Mouse (Mus musculus) effector memory CD4-positive, alpha-beta T cell, adult 5 months (primary cell): ENCODE measurements around the gene Pgc. TPM values are rescaled to one million over a fixed set of nuclear protein-coding genes. Genes with fewer than 3 reads are reported as not detected.

Experiments used
- polyA plus RNA-seq: library from polyadenylated mRNA; unstranded; fragments of 100-300 nt; shearing (Covaris generic); gene quantifications from one replicate; pipeline ENCODE4 v1.2.1, GENCODE M21; 2017

Gene Pgc
- polyA plus RNA-seq: not detected

GRCm38 (mm10) chr17:47726566-47726965, at the start of gene Pgc:
Gene Pgc (plus strand): TSS chr17:47726842.

GRCm38 (mm10) chr17:47688344-47688607, 38.4 kb upstream of the Pgc start, which contains the start of gene Tomm6:
Gene Tomm6 (minus strand): TSS chr17:47688386.

GRCm38 (mm10) chr17:47688608-47689575, 37.8 kb upstream of the Pgc start, which contains the start of gene Frs3:
Gene Frs3 (plus strand): TSS chr17:47689030.

GRCm38 (mm10) chr17:47694442-47694502, 32.4 kb upstream of the Pgc start, which contains the start of gene Gm21981:
Gene Gm21981 (minus strand): TSS chr17:47694455.

GRCm38 (mm10) chr17:47694503-47695336, 31.9 kb upstream of the Pgc start, which contains the start of gene Prickle4:
Gene Prickle4 (minus strand): TSS chr17:47694736.

GRCm38 (mm10) chr17:47736856-47737255, 10.2 kb downstream of the Pgc start, which contains the start of gene Tfeb:
Gene Tfeb (plus strand): TSS chr17:47737030.

Other genes starting within 250 kb of the Pgc start
- 52.6 TPM for gene Taf8, start 224.6 kb upstream of the Pgc start, polyA plus RNA-seq
- gene Ccnd3, start 221.8 kb upstream of the Pgc start, polyA plus RNA-seq: 245 TPM
- 30.8 TPM for gene Bysl, start 115.3 kb upstream of the Pgc start, polyA plus RNA-seq
- 53.4 TPM for gene Med20, start 115.3 kb upstream of the Pgc start, polyA plus RNA-seq
- 1.6 TPM for gene Gm20517, start 115.3 kb upstream of the Pgc start, polyA plus RNA-seq
- gene Usp49, start 96.2 kb upstream of the Pgc start, polyA plus RNA-seq: 3.2 TPM
- gene Tomm6, start 38.5 kb upstream of the Pgc start, polyA plus RNA-seq: 201 TPM
- 0.46 TPM for gene Frs3, start 37.8 kb upstream of the Pgc start, polyA plus RNA-seq
- gene Gm21981, start 32.4 kb upstream of the Pgc start, polyA plus RNA-seq: not detected
- not detected for gene Prickle4, start 32.1 kb upstream of the Pgc start, polyA plus RNA-seq
- 23.5 TPM for gene Tfeb, start 10.2 kb downstream of the Pgc start, polyA plus RNA-seq
- not detected for gene Mdfi, start 107.8 kb downstream of the Pgc start, polyA plus RNA-seq
- 18.6 TPM for gene Foxp4, start 197.8 kb downstream of the Pgc start, polyA plus RNA-seq